Mouse (Mus musculus) bone marrow, adult 2 months (tissue): Measurements from ENCODE around the gene Abcc9.

Experiments
- CTCF ChIP-seq: fragments of 200-500 bp; IDR thresholded peaks from 2 replicates; pipeline ENCODE4 v1.5.1; 2011; ENCODE audit warnings: low read length, control low read depth; ENCODE audit not compliant: control insufficient read depth, insufficient read depth
- POLR2A ChIP-seq: fragments of 200-500 bp; IDR thresholded peaks from 2 replicates; pipeline ENCODE4 v1.6.1; 2011; ENCODE audit warnings: low read depth, mild to moderate bottlenecking, control low read depth, low read length, borderline replicate concordance; ENCODE audit not compliant: control insufficient read depth

DNA sequence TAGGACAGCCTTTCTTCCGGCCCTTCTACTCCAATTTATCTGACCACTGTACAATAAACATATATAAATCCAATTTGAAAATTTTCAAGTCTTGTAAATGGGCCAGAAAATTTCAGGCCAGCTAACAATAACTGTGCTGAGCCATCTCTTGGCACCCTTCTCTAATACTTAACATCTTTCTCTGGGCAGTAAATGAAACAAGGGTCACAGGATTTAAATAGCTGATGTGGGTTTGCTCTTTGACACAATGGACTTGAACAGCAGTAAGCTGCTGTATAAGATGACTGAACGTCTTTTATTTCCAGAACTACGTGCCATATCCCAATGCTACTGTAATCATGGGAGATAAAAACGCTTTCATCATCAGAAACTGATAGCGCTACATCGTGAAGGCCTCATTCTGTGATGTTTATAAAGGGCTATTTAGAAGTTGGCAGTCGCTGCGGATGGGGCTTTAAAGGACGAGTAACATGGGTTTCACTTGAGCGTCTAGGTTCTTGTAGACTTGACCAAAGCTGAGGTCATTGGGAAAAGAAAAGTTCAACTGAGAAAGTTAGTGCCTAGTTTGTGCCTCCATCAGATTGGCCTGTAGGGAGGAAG is 161.5 kb downstream of the Abcc9 start:
- TF ChIP-seq POLR2A (no peak), CTCF (no peak)
